Comparison of ENCODE assay signal across 9 mouse cellular contexts in the genomic region with DNA sequence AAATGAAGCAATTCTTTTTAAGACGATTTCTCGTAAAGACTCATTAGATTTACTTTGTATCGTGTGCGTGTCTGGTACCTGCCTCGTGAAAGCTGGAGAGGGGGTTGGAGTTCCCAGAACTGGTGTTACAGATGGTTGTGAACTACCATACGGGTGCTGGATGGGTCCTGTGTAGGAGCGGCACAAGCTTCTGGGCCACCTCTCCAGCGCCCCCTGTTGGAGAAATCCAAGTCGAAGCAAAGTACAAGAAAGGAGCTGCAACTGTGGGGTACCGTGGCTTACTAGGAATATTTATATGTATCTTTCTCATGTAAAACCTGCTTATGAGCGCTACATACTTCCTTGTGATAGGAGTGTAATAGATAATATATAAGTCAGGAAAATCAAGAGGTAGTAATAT.
DNase-seq lines count a peak whose midpoint lies in the region; ATAC-seq and TF ChIP-seq lines count a peak whose summit lies in the region.
"Had no signal": no experiment of that assay in that cellular context is flagged by ENCODE, and none has a peak within 500 bp of the region (broad histone marks: within the 10 kb centered on the region; RNA-seq: fewer than 3 reads in every experiment).

No protein-coding gene starts in this region.

- 82% methylated on average over 11 of the region's 11 CpGs for WGBS in liver, adult 2 months
- WGBS in liver, embryonic 11.5 days: 77% methylated on average over 11 of the region's 11 CpGs
- 84% methylated on average over 11 of the region's 11 CpGs for WGBS in hindbrain, embryonic 16.5 days

- no peak for ATAC-seq in liver, embryonic 11.5 days (replicated peaks; ENCODE audit: low FRiP score)
- no peak for ATAC-seq in hindbrain, embryonic 16.5 days

- no peaks in the 10 kb centered on the region for H3K4me1 ChIP-seq in liver, adult 2 months (ENCODE audit: control insufficient read depth, insufficient read depth, low read length)
- H3K4me1 ChIP-seq in liver, embryonic 11.5 days (replicated peaks; ENCODE audit: control insufficient read depth, insufficient read depth, low read length): no peaks in the 10 kb centered on the region
- no peaks in the 10 kb centered on the region for H3K4me1 ChIP-seq in hindbrain, embryonic 16.5 days (ENCODE audit: control insufficient read depth, insufficient read depth, low read depth, low read length)
- H3K4me1 ChIP-seq: limb, embryonic 15.5 days had no signal

- no peak overlapping the region for H3K9ac ChIP-seq in liver, adult 2 months (ENCODE audit: low read depth, low read length)
- no peak overlapping the region for H3K9ac ChIP-seq in liver, embryonic 11.5 days (ENCODE audit: low read depth, low read length)
- H3K9ac ChIP-seq in hindbrain, embryonic 16.5 days (ENCODE audit: low read depth, low read length): no peak overlapping the region
- H3K9ac ChIP-seq: limb, embryonic 15.5 days had no signal

- H3K4me3 ChIP-seq in liver, adult 2 months (ENCODE audit: insufficient read depth, low read depth, low read length): no peak overlapping the region
- H3K4me3 ChIP-seq in liver, embryonic 11.5 days (ENCODE audit: low read depth, low read length): no peak overlapping the region
- no peak overlapping the region for H3K4me3 ChIP-seq in hindbrain, embryonic 16.5 days (ENCODE audit: low read length)
- H3K4me3 ChIP-seq: limb, embryonic 15.5 days had no signal

- H3K27me3 ChIP-seq in liver, adult 2 months (ENCODE audit: control insufficient read depth, insufficient read depth, low read length): no peaks in the 10 kb centered on the region
- no peaks in the 10 kb centered on the region for H3K27me3 ChIP-seq in liver, embryonic 11.5 days (replicated peaks; ENCODE audit: control insufficient read depth, insufficient read depth, low read length)
- H3K27me3 ChIP-seq in hindbrain, embryonic 16.5 days (replicated peaks; ENCODE audit: control insufficient read depth, insufficient read depth, low read length): no peaks in the 10 kb centered on the region
- H3K27me3 ChIP-seq: limb, embryonic 15.5 days had no signal

- peak; percentile 61 for TF ChIP-seq CTCF in liver, adult 2 months (IDR thresholded peaks at IDR 0.05; ENCODE audit: low read depth, low read length)

- no peak overlapping the region for H3K4me2 ChIP-seq in liver, embryonic 11.5 days
- no peak overlapping the region for H3K4me2 ChIP-seq in hindbrain, embryonic 16.5 days (ENCODE audit: low read length)
- H3K4me2 ChIP-seq: limb, embryonic 15.5 days had no signal

- H3K27ac ChIP-seq in liver, adult 2 months (replicated peaks; ENCODE audit: insufficient read depth, low read depth, low read length): no peak overlapping the region
- H3K27ac ChIP-seq in liver, embryonic 11.5 days (ENCODE audit: low read depth, low read length): no peak overlapping the region
- no peak overlapping the region for H3K27ac ChIP-seq in hindbrain, embryonic 16.5 days (ENCODE audit: low read depth, low read length)
- H3K27ac ChIP-seq: limb, embryonic 15.5 days had no signal

- no peak for TF ChIP-seq POLR2A in liver, adult 2 months (IDR thresholded peaks at IDR 0.05; ENCODE audit: extremely low read depth, insufficient read depth, low read length)

- peak; percentile 4 for DNase-seq in cerebellum, adult 11-12 months
- no peak for DNase-seq in cerebellum, adult 11 months
- peak; percentile 10 for DNase-seq in liver, adult 2 months (ENCODE audit: extremely low read depth, low read depth, low spot score)
- no peak for DNase-seq in liver, embryonic 11.5 days (ENCODE audit: low spot score)
- DNase-seq in cerebellum, postnatal 10 days: peak; percentile 52 to 53
- DNase-seq in natural killer cell, adult 2 months (ENCODE audit: low spot score in 2 of 2): peak; percentile 2 to 33
- DNase-seq in gastrocnemius, postnatal 14 days: no peak

- no peaks in the 10 kb centered on the region for H3K36me3 ChIP-seq in liver, adult 2 months (ENCODE audit: control insufficient read depth, insufficient read depth, low read length)
- H3K36me3 ChIP-seq in liver, embryonic 11.5 days (ENCODE audit: control insufficient read depth, insufficient read depth, low read length): no peaks in the 10 kb centered on the region
- H3K36me3 ChIP-seq in hindbrain, embryonic 16.5 days (ENCODE audit: control insufficient read depth, insufficient read depth, low read length): no peaks in the 10 kb centered on the region
- H3K36me3 ChIP-seq: limb, embryonic 15.5 days had no signal

- H3K79me2 ChIP-seq in liver, adult 2 months (ENCODE audit: control insufficient read depth, insufficient read depth, low read length): no peaks in the 10 kb centered on the region

- no peaks in the 10 kb centered on the region for H3K9me3 ChIP-seq in liver, embryonic 11.5 days (ENCODE audit: control insufficient read depth, low read length)
- no peaks in the 10 kb centered on the region for H3K9me3 ChIP-seq in hindbrain, embryonic 16.5 days (ENCODE audit: control insufficient read depth, low read length)
- H3K9me3 ChIP-seq: limb, embryonic 15.5 days had no signal

- intact Hi-C loops in gastrocnemius, postnatal 14 days (cut with DNase I; ENCODE audit: low total_unique reads): no loop called here

Comparison
In these comparisons a context has a peak if more than half of its experiments do, and no peak if none do; other contexts are left out.
1. DNase-seq: peak in cerebellum, adult 11-12 months (single experiment), liver, adult 2 months (single experiment), cerebellum, postnatal 10 days (2 of 2) and natural killer cell, adult 2 months (2 of 2); none in cerebellum, adult 11 months (single experiment), liver, embryonic 11.5 days (single experiment) and gastrocnemius, postnatal 14 days (single experiment).